Mouse (Mus musculus): ENCODE measurements around the gene Pcdh7. TPM values are rescaled to one million over a fixed set of nuclear protein-coding genes. Genes with fewer than 3 reads are reported as not detected.

Pcdh7 gene
- polyA plus RNA-seq, 1 experiment from 2014 or later = 6.3 TPM

DNA sequence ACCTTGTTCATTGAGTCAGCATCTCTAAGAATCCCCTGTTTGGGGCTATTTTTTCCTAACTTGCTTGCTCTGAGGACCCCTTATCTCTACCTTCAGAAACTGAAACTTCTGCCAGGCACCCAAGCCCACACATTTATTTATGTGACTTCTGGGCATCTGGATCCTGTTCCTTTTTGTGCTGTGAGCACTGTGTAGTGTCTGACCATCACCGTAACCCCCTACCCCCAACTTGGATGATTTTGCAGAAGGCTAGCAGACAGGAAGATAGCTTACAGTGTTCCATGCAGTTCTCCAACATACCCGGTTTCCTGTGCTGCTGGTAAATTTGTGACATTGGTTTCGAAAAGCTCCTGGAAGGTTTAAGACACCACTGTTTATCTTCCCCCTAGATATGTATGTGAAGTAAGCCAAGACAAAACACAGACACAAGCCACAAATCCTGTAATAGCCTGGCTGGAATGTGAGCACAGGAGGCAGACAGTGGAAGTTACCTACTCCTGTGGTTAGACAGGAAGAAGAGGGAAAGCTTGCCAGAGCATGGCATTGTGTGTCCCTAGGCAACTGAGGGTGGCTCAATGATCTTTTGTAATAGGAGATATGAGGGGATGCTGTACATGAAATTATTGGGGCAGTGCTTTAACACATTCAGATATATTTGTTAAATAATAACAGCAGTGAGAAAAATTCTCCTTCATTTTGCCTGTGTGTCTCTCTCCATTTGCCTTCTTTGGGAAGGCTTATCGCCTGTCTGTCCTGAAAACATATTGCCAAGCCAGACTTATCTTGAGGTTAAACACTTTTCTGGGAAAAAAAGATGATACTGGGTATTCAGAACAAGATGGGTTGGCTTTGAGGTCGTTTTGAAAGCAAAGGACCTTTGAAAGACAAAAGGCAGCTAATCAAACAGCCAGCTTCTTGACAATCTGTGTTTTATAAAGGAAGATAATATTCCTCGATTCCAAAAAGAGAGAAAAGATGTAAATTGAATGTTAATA lies 42.6 kb downstream of the Pcdh7 start:
- WGBS = 74% methylated on average over 6 of the region's 6 CpGs
- no peak for DNase-seq (ENCODE audit: low spot score)

DNA sequence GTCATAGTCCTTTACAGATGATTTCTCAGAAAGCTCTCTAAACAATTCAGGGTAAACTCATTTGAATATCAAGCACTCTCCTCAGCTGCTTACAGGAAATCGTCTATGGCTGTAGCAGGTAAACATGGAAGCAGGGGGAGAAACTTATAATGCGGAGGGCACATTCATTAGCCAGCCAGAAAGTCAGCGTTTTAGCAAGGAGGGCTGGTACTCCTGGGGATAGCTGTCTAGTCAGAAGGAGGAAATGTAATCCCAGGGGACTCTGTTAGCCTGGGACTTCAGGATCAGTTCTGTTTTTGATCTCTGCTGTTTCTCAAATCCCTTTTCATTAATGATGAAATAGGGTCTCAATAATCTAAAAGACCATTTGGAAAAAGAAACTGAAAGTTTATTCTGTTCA lies 47.6 kb downstream of the Pcdh7 start:
- 0 out of 2 replicates have a peak, but pooled peaks cover 3% of the 10 kb centered on the region for H3K4me1 ChIP-seq (replicated peaks)
- no peak overlapping the region for H3K4me3 ChIP-seq
- DNase-seq (ENCODE audit: low spot score) = no peak
- no peak overlapping the region for H3K27ac ChIP-seq
- no peaks in the 10 kb centered on the region for H3K27me3 ChIP-seq (ENCODE audit: insufficient read depth, poor library complexity, severe bottlenecking)
- no peaks in the 10 kb centered on the region for H3K36me3 ChIP-seq
- no peaks in the 10 kb centered on the region for H3K9me3 ChIP-seq
- 34% methylated on average over 3 of the region's 3 CpGs for WGBS

More for the DNA sequence above, 42.6 kb downstream of the Pcdh7 start:
- no peak overlapping the region for H3K4me3 ChIP-seq
- no peaks in the 10 kb centered on the region for H3K36me3 ChIP-seq
- H3K27me3 ChIP-seq (ENCODE audit: insufficient read depth, poor library complexity, severe bottlenecking) = no peaks in the 10 kb centered on the region
- H3K27ac ChIP-seq = no peak overlapping the region
- H3K4me1 ChIP-seq (replicated peaks) = peaks cover 13% of the 10 kb centered on the region
- no peaks in the 10 kb centered on the region for H3K9me3 ChIP-seq

DNA sequence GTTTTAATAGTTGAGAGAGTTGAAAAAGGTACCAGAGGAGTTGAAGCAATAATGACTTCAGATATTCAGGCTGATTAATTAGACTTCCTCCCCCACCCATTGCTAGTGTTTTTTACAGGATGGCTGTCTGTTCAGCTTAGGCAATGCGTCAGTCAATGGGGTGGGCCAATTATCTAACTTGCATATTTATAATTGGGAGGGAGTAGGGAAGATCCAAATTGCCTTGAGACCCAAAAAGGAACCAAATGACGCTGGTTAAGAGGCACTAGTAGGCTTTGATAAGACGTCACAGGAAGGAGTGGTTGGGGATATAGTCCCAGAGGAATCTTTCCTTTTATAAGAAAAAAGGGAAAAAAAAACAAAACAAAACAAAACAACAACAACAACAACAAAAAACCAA lies 49.6 kb downstream of the Pcdh7 start:
- 80% methylated on average over 3 of the region's 3 CpGs for WGBS
- Histone ChIP-seq H3K27ac (no peak overlapping the region), H3K4me1 (replicated peaks) (0 out of 2 replicates have a peak, but pooled peaks cover 3% of the 10 kb centered on the region), H3K36me3 (no peaks in the 10 kb centered on the region), H3K4me3 (no peak overlapping the region), H3K27me3 (ENCODE audit: insufficient read depth, poor library complexity, severe bottlenecking) (no peaks in the 10 kb centered on the region), H3K9me3 (no peaks in the 10 kb centered on the region)
- DNase-seq (ENCODE audit: low spot score) = no peak

DNA sequence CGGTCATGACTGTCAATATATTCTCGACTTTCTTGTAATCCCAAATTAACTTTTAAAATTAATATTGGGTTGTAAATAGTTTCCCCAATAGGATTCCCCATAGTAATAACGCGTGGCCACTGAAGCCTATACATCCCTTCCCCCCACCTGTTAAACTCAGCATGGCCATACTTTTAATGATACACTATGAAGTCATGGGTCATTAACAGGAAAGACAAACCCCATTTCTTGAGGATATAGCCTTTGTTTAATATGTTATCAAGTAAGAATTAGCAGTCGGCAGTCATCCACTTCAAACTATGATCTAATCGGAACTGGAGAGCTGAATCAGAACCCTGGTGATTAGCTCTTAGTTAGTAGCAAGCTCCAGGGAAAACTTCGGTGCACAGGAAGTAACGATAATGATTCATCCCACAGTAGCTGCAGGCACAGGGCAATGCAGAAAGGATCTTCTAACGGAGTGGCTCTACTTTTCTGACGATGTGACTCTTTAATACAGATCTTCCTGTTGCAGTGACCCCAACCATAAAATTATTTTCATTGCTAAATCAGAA lies 50.8 kb downstream of the Pcdh7 start:
- H3K4me3 ChIP-seq = no peak overlapping the region
- no peaks in the 10 kb centered on the region for H3K27me3 ChIP-seq (ENCODE audit: insufficient read depth, poor library complexity, severe bottlenecking)
- 86% methylated on average over 10 of the region's 10 CpGs for WGBS
- H3K36me3 ChIP-seq = no peaks in the 10 kb centered on the region
- 0 out of 2 replicates have a peak, but pooled peaks cover 3% of the 10 kb centered on the region for H3K4me1 ChIP-seq (replicated peaks)
- no peaks in the 10 kb centered on the region for H3K9me3 ChIP-seq
- DNase-seq (ENCODE audit: low spot score) = no peak
- H3K27ac ChIP-seq = no peak overlapping the region

DNA sequence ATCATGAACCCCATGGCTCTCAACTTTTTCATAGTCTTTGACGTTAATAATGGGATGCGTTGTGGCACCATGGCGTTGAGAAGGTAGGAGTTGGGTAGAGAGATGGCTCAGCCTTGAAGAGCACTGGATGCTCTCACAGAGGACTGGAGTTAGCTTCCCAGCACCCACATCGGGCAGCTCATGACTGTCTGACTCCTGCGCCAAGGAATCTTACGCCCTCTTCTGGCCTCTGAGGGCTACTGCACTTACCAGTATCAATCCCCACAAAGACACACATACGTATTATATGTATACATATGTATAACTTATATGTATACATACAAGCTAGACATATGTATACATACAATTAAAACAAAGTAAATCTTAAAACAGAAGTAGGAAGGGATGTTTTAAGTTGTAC lies 51.9 kb downstream of the Pcdh7 start:
- Histone ChIP-seq H3K4me1 (replicated peaks) (0 out of 2 replicates have a peak, but pooled peaks cover 3% of the 10 kb centered on the region), H3K27ac (no peak overlapping the region), H3K27me3 (ENCODE audit: insufficient read depth, poor library complexity, severe bottlenecking) (no peaks in the 10 kb centered on the region), H3K36me3 (no peaks in the 10 kb centered on the region), H3K4me3 (no peak overlapping the region), H3K9me3 (no peaks in the 10 kb centered on the region)
- WGBS = 94% methylated on average over 7 of the region's 7 CpGs
- no peak for DNase-seq (ENCODE audit: low spot score)

DNA sequence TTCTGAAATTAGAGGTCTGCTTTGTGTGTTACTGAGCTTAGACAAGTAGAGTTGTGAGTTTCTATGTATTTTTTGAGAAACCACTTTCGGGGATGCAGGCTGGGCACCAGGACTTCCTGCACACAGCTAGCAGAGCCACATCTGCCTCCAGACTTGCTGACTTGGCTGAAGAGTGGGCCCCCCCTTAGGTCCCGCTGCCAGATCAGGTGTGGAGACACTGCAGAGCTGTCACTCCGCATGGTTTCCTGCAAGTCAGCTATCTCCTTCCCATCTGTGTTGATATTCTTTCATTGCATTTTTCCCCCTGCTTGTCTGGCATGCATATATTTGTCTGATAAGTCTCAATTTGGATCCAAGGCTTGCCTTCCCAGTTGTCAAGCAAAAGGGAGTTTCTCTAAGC lies 52.6 kb downstream of the Pcdh7 start:
- 83% methylated on average over 3 of the region's 3 CpGs for WGBS
- H3K27me3 ChIP-seq (ENCODE audit: insufficient read depth, poor library complexity, severe bottlenecking) = no peaks in the 10 kb centered on the region
- H3K9me3 ChIP-seq = no peaks in the 10 kb centered on the region
- no peaks in the 10 kb centered on the region for H3K36me3 ChIP-seq
- no peak for DNase-seq (ENCODE audit: low spot score)
- no peak overlapping the region for H3K27ac ChIP-seq
- no peak overlapping the region for H3K4me3 ChIP-seq
- H3K4me1 ChIP-seq (replicated peaks) = 0 out of 2 replicates have a peak, but pooled peaks cover 1% of the 10 kb centered on the region

DNA sequence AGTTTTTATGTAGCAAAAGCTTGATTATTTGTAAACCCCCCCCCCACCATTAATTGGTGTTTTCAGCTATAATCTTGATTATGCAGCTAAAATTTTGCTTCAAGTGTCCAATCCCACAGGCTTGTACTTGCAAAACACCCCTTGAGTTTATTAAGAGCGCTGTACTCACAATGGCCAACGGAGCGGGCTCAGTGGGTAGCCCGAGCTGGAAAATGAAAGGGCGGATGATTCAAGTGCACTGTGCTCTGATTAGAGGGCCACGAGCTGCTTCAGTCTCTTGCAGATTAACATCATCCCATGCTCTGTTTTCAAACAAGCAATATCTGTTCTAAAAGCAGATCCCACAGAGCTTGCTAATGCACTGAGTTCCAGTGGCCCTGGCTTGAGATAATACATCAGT lies 53.4 kb downstream of the Pcdh7 start:
- WGBS = 75% methylated on average over 6 of the region's 6 CpGs
- Histone ChIP-seq H3K4me3 (no peak overlapping the region), H3K4me1 (replicated peaks) (no peaks in the 10 kb centered on the region), H3K27me3 (ENCODE audit: insufficient read depth, poor library complexity, severe bottlenecking) (no peaks in the 10 kb centered on the region), H3K27ac (no peak overlapping the region), H3K36me3 (no peaks in the 10 kb centered on the region), H3K9me3 (no peaks in the 10 kb centered on the region)
- no peak for DNase-seq (ENCODE audit: low spot score)

DNA sequence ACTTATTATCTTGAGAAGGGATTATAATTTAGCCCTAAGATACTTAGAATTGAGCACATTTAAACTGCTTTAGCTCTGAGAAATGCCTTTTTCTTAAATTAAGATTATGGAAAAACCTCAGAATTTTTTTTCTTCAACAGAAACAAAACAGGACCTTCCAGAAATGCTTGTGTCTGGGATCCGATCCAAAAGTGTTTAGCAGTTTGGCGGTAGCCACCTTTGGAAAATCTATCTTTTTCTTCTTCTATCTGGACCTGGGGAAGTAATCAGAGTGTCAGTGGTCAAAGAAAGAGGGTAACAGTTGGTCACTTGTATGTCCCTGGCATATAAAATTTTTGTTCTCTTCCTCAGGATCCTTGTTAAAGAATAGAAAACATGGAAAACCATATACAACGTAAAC lies 54.9 kb downstream of the Pcdh7 start:
- no peak overlapping the region for H3K27ac ChIP-seq
- no peaks in the 10 kb centered on the region for H3K9me3 ChIP-seq
- H3K27me3 ChIP-seq (ENCODE audit: insufficient read depth, poor library complexity, severe bottlenecking) = no peaks in the 10 kb centered on the region
- no peak overlapping the region for H3K4me3 ChIP-seq
- no peak for DNase-seq (ENCODE audit: low spot score)
- 96% methylated on average over 3 of the region's 3 CpGs for WGBS
- no peaks in the 10 kb centered on the region for H3K36me3 ChIP-seq
- H3K4me1 ChIP-seq (replicated peaks) = no peaks in the 10 kb centered on the region

DNA sequence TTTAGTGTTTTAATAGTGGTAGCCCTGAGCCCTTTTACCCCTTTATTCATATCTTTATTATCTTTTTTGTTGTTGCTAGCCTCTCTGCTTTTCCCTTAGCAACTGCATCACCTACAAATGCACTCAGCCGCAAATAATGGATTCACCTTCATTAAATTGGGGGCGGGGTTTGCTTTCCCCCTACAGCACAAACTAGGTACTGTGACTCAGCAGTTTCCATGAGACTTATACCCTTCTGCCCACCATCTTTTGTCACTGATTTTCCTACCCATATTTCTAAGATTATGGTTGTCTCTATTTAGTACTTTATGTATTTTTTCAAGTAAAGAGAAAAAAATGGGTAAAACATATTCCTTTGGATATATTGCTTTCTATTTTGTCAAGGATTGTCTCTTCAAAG lies 56.7 kb downstream of the Pcdh7 start:
- Histone ChIP-seq H3K27me3 (ENCODE audit: insufficient read depth, poor library complexity, severe bottlenecking) (no peaks in the 10 kb centered on the region), H3K4me3 (no peak overlapping the region), H3K4me1 (replicated peaks) (no peaks in the 10 kb centered on the region), H3K9me3 (no peaks in the 10 kb centered on the region), H3K27ac (no peak overlapping the region), H3K36me3 (no peaks in the 10 kb centered on the region)
- DNase-seq (ENCODE audit: low spot score) = no peak
- 80% methylated on average over 2 of the region's 2 CpGs for WGBS

DNA sequence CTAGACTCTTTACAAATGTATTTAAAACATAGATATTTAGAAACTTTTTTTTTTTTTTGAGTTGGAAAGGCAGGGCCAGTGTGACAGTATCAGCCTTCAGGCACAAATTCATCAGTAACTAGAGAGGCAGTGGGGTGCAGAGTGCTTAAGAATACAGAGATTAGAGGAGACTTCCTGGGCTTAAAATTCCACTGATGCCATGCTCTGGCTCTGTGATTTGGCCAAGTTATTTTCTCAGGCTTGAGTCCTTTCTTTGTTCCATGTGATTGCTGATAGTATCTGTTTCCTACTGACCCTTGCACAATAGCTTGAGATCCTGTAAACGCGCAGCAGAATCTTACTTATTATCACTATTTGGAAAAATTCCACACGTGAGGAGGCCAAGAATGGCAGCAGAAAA lies 60.3 kb downstream of the Pcdh7 start:
- Histone ChIP-seq H3K9me3 (no peaks in the 10 kb centered on the region), H3K4me1 (replicated peaks) (no peaks in the 10 kb centered on the region), H3K36me3 (no peaks in the 10 kb centered on the region), H3K4me3 (no peak overlapping the region), H3K27me3 (ENCODE audit: insufficient read depth, poor library complexity, severe bottlenecking) (no peaks in the 10 kb centered on the region), H3K27ac (no peak overlapping the region)
- no peak for DNase-seq (ENCODE audit: low spot score)
- 63% methylated on average over 3 of the region's 3 CpGs for WGBS

DNA sequence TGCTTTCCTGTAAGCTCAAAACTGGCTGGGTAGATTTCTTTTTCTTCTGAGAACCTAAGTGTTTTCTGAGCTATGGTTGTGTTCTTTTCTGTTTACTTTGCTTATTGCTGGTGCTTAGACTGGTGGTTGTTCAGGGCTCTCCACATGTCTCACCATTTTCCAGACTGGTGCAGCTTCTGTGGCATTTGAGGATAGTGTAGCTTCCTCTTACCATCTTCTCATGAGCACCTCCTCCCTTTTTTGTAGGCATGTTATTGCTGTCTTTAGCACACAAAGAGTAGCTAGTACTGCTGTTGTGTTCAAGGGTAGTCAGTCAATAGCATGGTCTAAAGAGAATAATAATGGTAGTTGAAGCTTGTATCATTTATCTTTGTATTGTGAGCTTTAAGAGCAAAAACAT lies 62.2 kb downstream of the Pcdh7 start:
- no peak overlapping the region for H3K4me3 ChIP-seq
- H3K27ac ChIP-seq = no peak overlapping the region
- H3K27me3 ChIP-seq (ENCODE audit: insufficient read depth, poor library complexity, severe bottlenecking) = no peaks in the 10 kb centered on the region
- H3K4me1 ChIP-seq (replicated peaks) = no peaks in the 10 kb centered on the region
- no peaks in the 10 kb centered on the region for H3K9me3 ChIP-seq
- no peaks in the 10 kb centered on the region for H3K36me3 ChIP-seq
- no peak for DNase-seq (ENCODE audit: low spot score)

DNA sequence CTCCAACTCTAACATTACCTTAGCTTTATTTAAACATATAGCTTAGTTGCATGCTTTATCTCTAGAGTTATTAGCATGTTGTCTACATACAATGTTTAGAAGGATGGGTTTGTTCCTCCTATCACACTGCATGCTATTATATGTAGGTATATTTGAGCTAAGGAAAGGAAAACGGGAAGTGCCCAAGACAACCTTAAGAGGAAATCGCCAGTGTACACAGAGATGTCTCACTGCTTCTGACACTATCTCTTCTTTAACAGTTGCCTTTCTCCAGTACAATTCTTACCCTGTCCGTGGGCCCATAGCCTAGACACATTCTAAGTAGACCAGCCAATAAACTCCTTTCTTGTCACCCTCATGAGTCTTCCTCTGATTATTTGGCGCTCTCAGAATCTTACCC lies 62.8 kb downstream of the Pcdh7 start:
- H3K4me3 ChIP-seq = no peak overlapping the region
- no peak overlapping the region for H3K27ac ChIP-seq
- no peaks in the 10 kb centered on the region for H3K36me3 ChIP-seq
- H3K27me3 ChIP-seq (ENCODE audit: insufficient read depth, poor library complexity, severe bottlenecking) = no peaks in the 10 kb centered on the region
- DNase-seq (ENCODE audit: low spot score) = no peak
- H3K4me1 ChIP-seq (replicated peaks) = no peaks in the 10 kb centered on the region
- no peaks in the 10 kb centered on the region for H3K9me3 ChIP-seq
- WGBS = 85% methylated on average over 4 of the region's 4 CpGs

DNA sequence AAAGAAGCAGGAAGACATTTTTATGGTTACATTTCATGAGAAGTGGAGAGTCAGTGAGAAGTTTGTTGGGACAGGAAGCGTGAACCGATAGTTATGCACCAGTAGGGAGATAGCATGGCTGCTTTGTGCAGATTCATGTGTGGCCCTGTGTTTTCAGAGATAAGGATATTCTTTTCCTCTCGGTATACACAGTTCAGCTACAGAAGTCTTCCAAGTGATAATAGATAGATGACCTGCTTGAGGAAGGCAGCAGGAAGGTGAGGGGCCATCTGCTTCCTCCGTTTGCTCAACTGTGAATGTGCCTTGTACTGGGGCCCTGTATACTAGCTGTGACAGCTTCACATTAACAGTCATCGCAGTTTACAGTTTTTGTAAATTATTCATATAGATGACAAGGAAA lies 64.2 kb downstream of the Pcdh7 start:
- Histone ChIP-seq H3K36me3 (no peaks in the 10 kb centered on the region), H3K4me3 (no peak overlapping the region), H3K27ac (no peak overlapping the region), H3K27me3 (ENCODE audit: insufficient read depth, poor library complexity, severe bottlenecking) (no peaks in the 10 kb centered on the region), H3K9me3 (no peaks in the 10 kb centered on the region), H3K4me1 (replicated peaks) (no peaks in the 10 kb centered on the region)
- 90% methylated on average over 5 of the region's 5 CpGs for WGBS
- no peak for DNase-seq (ENCODE audit: low spot score)
